ENCODE assay signal across 9 mouse cellular contexts in genomic region chr6:54021123-54021789, GRCm38 (mm10). TPM values are rescaled to one million over a fixed set of nuclear protein-coding genes. Genes with fewer than 3 reads are reported as not detected.
DNase-seq lines count a peak whose midpoint lies in the region; ATAC-seq and TF ChIP-seq lines count a peak whose summit lies in the region.
"Had no signal": no experiment of that assay in that cellular context is flagged by ENCODE, and none has a peak within 500 bp of the region (broad histone marks: within the 10 kb centered on the region; RNA-seq: fewer than 3 reads in every experiment).

No protein-coding gene starts in this region.

- peak; percentile 24 for DNase-seq in embryo, embryonic 9.5 days (ENCODE audit: extremely low spot score)
- DNase-seq in embryo, embryonic 10.5 days (ENCODE audit: low spot score), result no peak
- DNase-seq in kidney, postnatal 4 days, result peak; percentile 42 to 69
- no peak for DNase-seq in forebrain, postnatal 0 days
- no peak for DNase-seq in layer of hippocampus, postnatal 25 days (ENCODE audit: extremely low spot score in 1 of 2, low spot score in 1 of 2)
- no peak for DNase-seq in ovary, adult 18-20 months (ENCODE audit: low spot score)

- ATAC-seq in heart, embryonic 16.5 days (replicated peaks; ENCODE audit: extremely low read depth, insufficient read depth, low FRiP score), result peak; percentile 55
- no peak; the same call in 1 of the 2 replicates for ATAC-seq in stomach, embryonic 15.5 days (ENCODE audit: insufficient read depth, low FRiP score, low read depth)
- no peak for ATAC-seq in forebrain, postnatal 0 days

- H3K4me3 ChIP-seq in heart, embryonic 16.5 days (ENCODE audit: low read length), result no peak overlapping the region
- no peak overlapping the region for H3K4me3 ChIP-seq in stomach, embryonic 15.5 days (replicated peaks)
- H3K4me3 ChIP-seq in forebrain, postnatal 0 days (ENCODE audit: low read depth, low read length), result no peak overlapping the region

- H3K27me3 ChIP-seq in heart, embryonic 16.5 days (ENCODE audit: control insufficient read depth, insufficient read depth, low read length), result no peaks in the 10 kb centered on the region
- no peaks in the 10 kb centered on the region for H3K27me3 ChIP-seq in stomach, embryonic 15.5 days (replicated peaks)
- no peaks in the 10 kb centered on the region for H3K27me3 ChIP-seq in forebrain, postnatal 0 days (ENCODE audit: insufficient read depth, low read length)

- H3K27ac ChIP-seq in heart, embryonic 16.5 days (ENCODE audit: low read length), result peak overlapping the region; percentile 41
- H3K27ac ChIP-seq in stomach, embryonic 15.5 days, result no peak overlapping the region; the same call in 1 of the 2 replicates
- no peak overlapping the region for H3K27ac ChIP-seq in forebrain, postnatal 0 days (ENCODE audit: low read depth, low read length)

- H3K4me2 ChIP-seq in heart, embryonic 16.5 days (ENCODE audit: low read depth, low read length), result no peak overlapping the region
- peak overlapping the region; percentile 19; the same call in 1 of the 2 replicates for H3K4me2 ChIP-seq in stomach, embryonic 15.5 days
- H3K4me2 ChIP-seq in forebrain, postnatal 0 days (ENCODE audit: low read depth), result no peak overlapping the region

- no peak for TF ChIP-seq CTCF in forebrain, postnatal 0 days (IDR thresholded peaks at IDR 0.05; ENCODE audit: low read depth)

- no peaks in the 10 kb centered on the region for H3K36me3 ChIP-seq in heart, embryonic 16.5 days (ENCODE audit: control insufficient read depth, insufficient read depth)
- no peaks in the 10 kb centered on the region for H3K36me3 ChIP-seq in stomach, embryonic 15.5 days
- no peaks in the 10 kb centered on the region for H3K36me3 ChIP-seq in forebrain, postnatal 0 days (ENCODE audit: insufficient read depth)

- no peaks in the 10 kb centered on the region for H3K9me3 ChIP-seq in heart, embryonic 16.5 days (replicated peaks; ENCODE audit: control insufficient read depth, low read length)
- H3K9me3 ChIP-seq in stomach, embryonic 15.5 days, result no peaks in the 10 kb centered on the region
- no peaks in the 10 kb centered on the region for H3K9me3 ChIP-seq in forebrain, postnatal 0 days (ENCODE audit: low read length)

- 58% methylated on average over 15 of the region's 15 CpGs for WGBS in heart, embryonic 16.5 days
- WGBS in stomach, embryonic 15.5 days, result 52% methylated on average over 15 of the region's 15 CpGs
- 53% methylated on average over 15 of the region's 15 CpGs for WGBS in forebrain, postnatal 0 days

- no peak overlapping the region for H3K9ac ChIP-seq in heart, embryonic 16.5 days (ENCODE audit: low read length)
- no peak overlapping the region for H3K9ac ChIP-seq in stomach, embryonic 15.5 days
- H3K9ac ChIP-seq in forebrain, postnatal 0 days, result no peak overlapping the region

- H3K4me1 ChIP-seq in heart, embryonic 16.5 days (ENCODE audit: control insufficient read depth, insufficient read depth, low read length), result 0 out of 2 replicates have a peak, but pooled peaks cover 2% of the 10 kb centered on the region
- no peaks in the 10 kb centered on the region for H3K4me1 ChIP-seq in stomach, embryonic 15.5 days
- H3K4me1 ChIP-seq in forebrain, postnatal 0 days (ENCODE audit: insufficient read depth), result no peaks in the 10 kb centered on the region

RNA-seq across cellular contexts. Expression of gene Chn2, which starts 18.1 kb away (rescaled TPM):
- 5.4 and 5.5 TPM in 2 replicates for polyA plus RNA-seq in heart, embryonic 16.5 days (2015; fragmentation: Nextera tagmentation; extraction: Ambion mirVana)
- 15.6 and 18.6 TPM in 2 replicates for polyA plus RNA-seq in stomach, embryonic 15.5 days (2015; fragmentation: Nextera tagmentation; extraction: Ambion mirVana)
- 43.9 and 49.4 TPM in 2 replicates for total RNA-seq in forebrain, postnatal 0 days (2014; rRNA removed)
- 28.7 and 33.3 TPM in 2 replicates for polyA plus RNA-seq in forebrain, postnatal 0 days (2015; fragmentation: Nextera tagmentation; extraction: Ambion mirVana)
- 10 to 100 TPM; 22.9 to 24.9 TPM for total RNA-seq in layer of hippocampus, postnatal 25 days (2021)

RNA-seq across cellular contexts. Expression of gene Cpvl, which starts 42.8 kb away (rescaled TPM):
- polyA plus RNA-seq in heart, embryonic 16.5 days (2015; fragmentation: Nextera tagmentation; extraction: Ambion mirVana), result not detected in 2 replicates
- 0.09 and 0.19 TPM in 2 replicates for polyA plus RNA-seq in stomach, embryonic 15.5 days (2015; fragmentation: Nextera tagmentation; extraction: Ambion mirVana)
- total RNA-seq in forebrain, postnatal 0 days (2014; rRNA removed), result not detected in 2 replicates
- 0.13 TPM in 1 of 2 replicates, not detected in the other for polyA plus RNA-seq in forebrain, postnatal 0 days (2015; fragmentation: Nextera tagmentation; extraction: Ambion mirVana)
- total RNA-seq in layer of hippocampus, postnatal 25 days (2021), result under 1 TPM in 1 of 2 experiments, not detected in 1; 0.17 TPM
- polyA plus RNA-seq: C2C12 had no signal

Comparison
In these comparisons a context has a peak if more than half of its experiments do, and no peak if none do; other contexts are left out.
1. DNase-seq: peak in embryo, embryonic 9.5 days (single experiment) and kidney, postnatal 4 days (2 of 2); none in embryo, embryonic 10.5 days (single experiment), forebrain, postnatal 0 days (single experiment), layer of hippocampus, postnatal 25 days (0 of 2) and ovary, adult 18-20 months (single experiment).